Mouse (Mus musculus) layer of hippocampus, adult 9-11 months (tissue): Measurements from ENCODE around the gene Slc6a11.

ENCODE experiments used
- DNase-seq: peaks from one replicate; pipeline ENCODE4 v3.0.0; 2022

Gene Slc6a11

GRCm38 (mm10) chr6:114131122-114131872 lies at the start of gene Slc6a11:
Gene Slc6a11, plus strand, starts transcription at chr6:114131241.
- DNase-seq, result no peak

- DNase-seq, result no peak
Measured at GRCm38 (mm10) chr6:114087106-114087505, 43.9 kb upstream of the Slc6a11 start.

- peak; percentile 38 for DNase-seq
Measured at GRCm38 (mm10) chr6:114089626-114090025, 41.4 kb upstream of the Slc6a11 start.

GRCm38 (mm10) chr6:114092216-114092615 lies 38.8 kb upstream of the Slc6a11 start:
- DNase-seq, result no peak

GRCm38 (mm10) chr6:114094251-114094650 lies 36.8 kb upstream of the Slc6a11 start:
- DNase-seq, result peak; percentile 86

GRCm38 (mm10) chr6:114096574-114096973 lies 34.5 kb upstream of the Slc6a11 start:
- no peak for DNase-seq

GRCm38 (mm10) chr6:114101923-114102322 lies 29.1 kb upstream of the Slc6a11 start:
- no peak for DNase-seq

- no peak for DNase-seq
Measured at GRCm38 (mm10) chr6:114119507-114119906, 11.5 kb upstream of the Slc6a11 start.

- no peak for DNase-seq
Measured at GRCm38 (mm10) chr6:114125530-114125929, 5.5 kb upstream of the Slc6a11 start.

GRCm38 (mm10) chr6:114132472-114132871 lies 1.4 kb downstream of the Slc6a11 start:
- DNase-seq, result no peak

- no peak for DNase-seq
Measured at GRCm38 (mm10) chr6:114132916-114133315, 1.9 kb downstream of the Slc6a11 start.

GRCm38 (mm10) chr6:114138970-114139369 lies 7.9 kb downstream of the Slc6a11 start:
- DNase-seq, result no peak

- no peak for DNase-seq
Measured at GRCm38 (mm10) chr6:114141481-114141880, 10.4 kb downstream of the Slc6a11 start.

- DNase-seq, result peak; percentile 21
Measured at GRCm38 (mm10) chr6:114142480-114142879, 11.4 kb downstream of the Slc6a11 start.

GRCm38 (mm10) chr6:114143544-114143943 lies 12.5 kb downstream of the Slc6a11 start:
- DNase-seq, result peak; percentile 74

- DNase-seq, result no peak
Measured at GRCm38 (mm10) chr6:114144447-114145105, 13.5 kb downstream of the Slc6a11 start.

GRCm38 (mm10) chr6:114145650-114146329 lies 14.7 kb downstream of the Slc6a11 start:
- DNase-seq, result no peak

- DNase-seq, result no peak
Measured at GRCm38 (mm10) chr6:114155720-114156119, 24.7 kb downstream of the Slc6a11 start.

GRCm38 (mm10) chr6:114158811-114159210 lies 27.8 kb downstream of the Slc6a11 start:
- peak; percentile 65 for DNase-seq

- no peak for DNase-seq
Measured at GRCm38 (mm10) chr6:114160732-114161131, 29.7 kb downstream of the Slc6a11 start.

- no peak for DNase-seq
Measured at GRCm38 (mm10) chr6:114174052-114174397, 43.0 kb downstream of the Slc6a11 start.

GRCm38 (mm10) chr6:114174398-114175140 lies 43.5 kb downstream of the Slc6a11 start:
- peak; percentile 16 for DNase-seq

- DNase-seq, result no peak
Measured at GRCm38 (mm10) chr6:114178141-114178540, 47.1 kb downstream of the Slc6a11 start.
